Comparison of ENCODE assay signal across 9 mouse cellular contexts in genomic region chr9:40583554-40583953, GRCm38 (mm10). TPM values are rescaled to one million over a fixed set of nuclear protein-coding genes. Genes with fewer than 3 reads are reported as not detected.
DNase-seq lines count a peak whose midpoint lies in the region; ATAC-seq and TF ChIP-seq lines count a peak whose summit lies in the region.
"Had no signal": no experiment of that assay in that cellular context is flagged by ENCODE, and none has a peak within 500 bp of the region (broad histone marks: within the 10 kb centered on the region; RNA-seq: fewer than 3 reads in every experiment).

No protein-coding gene starts in this region.

- H3K9ac ChIP-seq in kidney, postnatal 0 days (ENCODE audit: low read depth, low read length) = no peak overlapping the region
- no peak overlapping the region for H3K9ac ChIP-seq in liver, embryonic 13.5 days
- H3K9ac ChIP-seq: embryonic facial prominence, embryonic 12.5 days had no signal

- 53% methylated on average over 11 of the region's 11 CpGs for WGBS in kidney, postnatal 0 days
- 49% methylated on average over 11 of the region's 11 CpGs for WGBS in liver, embryonic 13.5 days (ENCODE audit: insufficient replicate concordance)

- no peaks in the 10 kb centered on the region for H3K36me3 ChIP-seq in kidney, postnatal 0 days (ENCODE audit: insufficient read depth, low read length)
- no peaks in the 10 kb centered on the region for H3K36me3 ChIP-seq in liver, embryonic 13.5 days
- H3K36me3 ChIP-seq: embryonic facial prominence, embryonic 12.5 days had no signal

- no peak overlapping the region for H3K27ac ChIP-seq in kidney, postnatal 0 days
- H3K27ac ChIP-seq in liver, embryonic 13.5 days = no peak overlapping the region
- H3K27ac ChIP-seq: embryonic facial prominence, embryonic 12.5 days had no signal

- H3K9me3 ChIP-seq in kidney, postnatal 0 days (replicated peaks; ENCODE audit: low read length) = no peaks in the 10 kb centered on the region
- no peaks in the 10 kb centered on the region for H3K9me3 ChIP-seq in liver, embryonic 13.5 days (replicated peaks)
- H3K9me3 ChIP-seq: embryonic facial prominence, embryonic 12.5 days had no signal

- DNase-seq in 3134 (ENCODE audit: extremely low read depth, insufficient read length, low spot score) = peak; percentile 38
- DNase-seq in ZHBTc4 (ENCODE audit: low read depth, low spot score) = peak; percentile 84
- DNase-seq in gastrocnemius, postnatal 25 days = peak; percentile 20
- DNase-seq in kidney, postnatal 0 days (ENCODE audit: low spot score) = peak; percentile 65
- DNase-seq in liver, embryonic 13.5 days = peak; percentile 15
- DNase-seq in ovary, postnatal 14 days (ENCODE audit: low spot score) = peak; percentile 79
- DNase-seq in thymus, postnatal 10 days (ENCODE audit: low spot score in 2 of 2) = peak; percentile 22 to 53

- no peak overlapping the region for H3K4me3 ChIP-seq in kidney, postnatal 0 days (replicated peaks; ENCODE audit: low read depth, low read length)
- no peak overlapping the region for H3K4me3 ChIP-seq in liver, embryonic 13.5 days (replicated peaks)
- H3K4me3 ChIP-seq: embryonic facial prominence, embryonic 12.5 days had no signal

- H3K27me3 ChIP-seq in kidney, postnatal 0 days (ENCODE audit: insufficient read depth, low read length) = no peaks in the 10 kb centered on the region
- H3K27me3 ChIP-seq in liver, embryonic 13.5 days = no peaks in the 10 kb centered on the region
- H3K27me3 ChIP-seq: embryonic facial prominence, embryonic 12.5 days had no signal

- peak; percentile 77 for TF ChIP-seq CTCF in kidney, postnatal 0 days (IDR thresholded peaks at IDR 0.05; ENCODE audit: low read depth)

- peak; percentile 61; the same call in 1 of the 2 replicates for ATAC-seq in common myeloid progenitor, adult 5-6 weeks (replicated peaks; ENCODE audit: low read depth, poor library complexity, severe bottlenecking)
- no peak; the same call in 1 of the 2 replicates for ATAC-seq in kidney, postnatal 0 days (replicated peaks; ENCODE audit: low FRiP score, low read depth)
- no peak for ATAC-seq in liver, embryonic 13.5 days (ENCODE audit: low read depth)

- H3K4me2 ChIP-seq in kidney, postnatal 0 days (ENCODE audit: low read length) = no peak overlapping the region
- H3K4me2 ChIP-seq in liver, embryonic 13.5 days = no peak overlapping the region
- H3K4me2 ChIP-seq: embryonic facial prominence, embryonic 12.5 days had no signal

- H3K4me1 ChIP-seq in kidney, postnatal 0 days (replicated peaks; ENCODE audit: insufficient read depth, low read length) = 0 out of 2 replicates have a peak, but pooled peaks cover 3% of the 10 kb centered on the region
- H3K4me1 ChIP-seq in liver, embryonic 13.5 days (replicated peaks) = no peaks in the 10 kb centered on the region
- H3K4me1 ChIP-seq: embryonic facial prominence, embryonic 12.5 days had no signal

RNA-seq across cellular contexts. Expression of gene Gramd1b, which starts 52.4 kb away (rescaled TPM):
- total RNA-seq in common myeloid progenitor, adult 5-6 weeks (2017) = 5.8 and 8.5 TPM in 2 replicates
- 1 to 10 TPM; 6.1 to 7.4 TPM for total RNA-seq in gastrocnemius, postnatal 25 days (2021)
- 8.9 and 9.0 TPM in 2 replicates for polyA plus RNA-seq in kidney, postnatal 0 days (2015; fragmentation: Nextera tagmentation; extraction: Ambion mirVana)
- polyA plus RNA-seq in liver, embryonic 13.5 days (2015; fragmentation: Nextera tagmentation; extraction: Ambion mirVana) = 0.44 and 0.78 TPM in 2 replicates

Comparison
In these comparisons a context has a peak if more than half of its experiments do, and no peak if none do; other contexts are left out.
1. DNase-seq: peak in every context shown above with its lines; median percentile 84 in ZHBTc4; 79 in ovary, postnatal 14 days; 65 in kidney, postnatal 0 days; 38 in 3134; 38 in thymus, postnatal 10 days; 20 in gastrocnemius, postnatal 25 days; 15 in liver, embryonic 13.5 days.